Mouse (Mus musculus) adrenal gland, postnatal 10 days (tissue): ENCODE data around the gene Gpsm1. TPM values are rescaled to one million over a fixed set of nuclear protein-coding genes. Genes with fewer than 3 reads are reported as not detected.

Experiments
- DNase-seq: peaks from one replicate; pipeline ENCODE4 v3.0.0; 2021; ENCODE audit warnings: mixed read lengths
- total RNA-seq, 2 experiments: library from RNA; stranded (reverse); gene quantifications; 2 replicates each; pipeline ENCODE4 v1.2.3; 2021

Gpsm1 gene
- total RNA-seq, 2 experiments from 2014 or later: 15.7 to 19.3 TPM

DNA sequence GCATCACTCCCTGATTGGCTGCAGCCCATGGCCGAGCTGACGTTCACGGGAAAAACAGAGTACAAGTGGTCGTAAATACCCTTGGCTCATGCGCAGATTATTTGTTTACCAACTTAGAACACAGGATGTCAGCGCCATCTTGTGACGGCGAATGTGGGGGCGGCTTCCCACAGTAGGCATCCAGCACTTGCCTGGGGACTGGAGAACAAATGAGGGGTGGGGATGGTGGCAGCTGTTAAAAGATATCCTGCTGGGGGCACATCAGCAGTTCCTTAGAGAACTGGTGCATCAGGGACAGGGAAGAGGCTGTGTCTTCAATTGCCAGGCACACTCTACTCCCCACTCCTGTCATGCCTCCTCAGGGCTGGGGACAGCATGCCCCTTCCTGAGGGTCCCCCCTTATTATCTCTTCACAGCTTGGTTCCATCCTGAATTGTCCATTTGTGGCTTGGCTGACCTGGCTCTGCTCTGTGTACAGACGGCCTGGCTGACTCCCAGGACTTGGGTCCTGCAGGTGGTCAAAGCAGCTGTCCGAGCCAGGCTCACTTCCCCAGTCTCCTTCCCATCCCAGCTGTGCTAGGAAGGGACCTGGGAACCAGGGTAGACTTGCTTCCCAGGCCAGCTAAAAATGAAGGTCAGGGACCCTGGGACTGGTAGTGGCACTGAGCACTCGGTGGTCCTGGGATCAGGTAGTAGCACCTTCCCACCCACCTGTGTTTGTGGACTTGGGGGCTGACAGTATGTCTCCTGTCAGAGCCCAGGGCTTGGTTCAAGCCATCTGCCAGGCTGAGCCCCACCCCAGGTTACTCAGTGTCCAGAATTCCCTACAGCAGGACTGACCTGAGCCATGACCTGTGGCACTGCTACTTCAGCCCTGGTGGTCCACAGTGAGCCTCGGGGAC is 23.2 kb downstream of the Gpsm1 start:
- DNase-seq: no peak

DNA sequence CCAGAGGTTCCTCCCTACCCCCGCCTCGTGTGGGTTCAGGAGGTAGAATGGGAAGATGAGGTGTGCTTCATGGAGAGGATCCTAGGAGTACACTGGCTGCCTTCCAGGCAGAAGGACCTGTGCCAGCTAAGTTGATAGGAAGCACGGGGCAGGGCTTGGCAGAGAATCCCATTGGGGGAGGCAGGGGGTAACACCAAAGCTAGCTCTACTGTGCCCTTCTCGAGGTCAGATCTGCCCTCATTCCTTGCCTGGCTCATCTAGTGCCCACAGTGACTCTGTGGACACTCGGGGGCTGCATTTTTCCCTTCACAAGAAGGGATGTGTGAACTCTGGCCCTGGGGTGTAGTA is 23.9 kb downstream of the Gpsm1 start:
- DNase-seq: peak; percentile 72

DNA sequence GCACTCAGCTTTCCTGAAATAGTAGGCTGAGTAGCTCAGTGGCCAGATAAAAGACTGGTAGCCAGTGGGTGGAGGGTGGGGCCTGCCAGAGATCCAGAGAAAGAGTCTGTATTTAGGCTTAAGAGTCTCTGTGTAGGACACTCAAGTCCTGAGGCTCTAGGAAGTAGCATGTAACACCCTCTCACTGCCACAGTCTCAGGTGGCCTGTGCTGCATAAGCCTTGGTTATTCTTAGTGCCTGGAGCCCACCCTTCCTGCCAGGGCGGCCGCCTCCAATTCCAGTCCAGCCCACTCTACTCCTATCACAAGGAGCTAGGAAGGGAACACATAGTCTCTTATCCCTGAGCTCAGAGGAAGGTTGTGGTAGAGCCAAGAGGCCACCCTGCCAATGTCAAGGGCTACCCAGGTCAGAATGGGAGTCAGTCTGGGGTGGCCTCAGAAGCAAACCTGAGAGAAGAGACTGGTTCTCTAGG is 26.2 kb downstream of the Gpsm1 start:
- DNase-seq: no peak

DNA sequence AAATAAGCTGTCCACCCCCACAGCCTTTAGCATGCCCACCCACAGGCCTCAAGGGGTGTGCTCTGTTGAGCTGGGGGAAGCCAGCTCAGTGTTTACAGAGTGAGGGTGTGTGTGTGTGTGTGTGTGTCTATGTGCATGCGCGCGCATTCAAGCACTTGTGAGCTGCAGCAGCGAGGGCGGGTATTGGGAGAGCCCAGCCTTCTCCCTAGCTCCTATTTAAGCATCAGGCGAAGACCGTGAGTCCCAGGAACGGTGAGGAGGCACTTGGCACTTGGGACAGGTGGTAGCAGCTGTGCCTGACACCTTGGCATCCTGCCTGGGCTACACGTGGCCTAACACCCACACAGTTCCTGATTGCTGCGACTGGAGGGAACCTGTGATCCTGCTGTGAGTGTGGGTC is 26.7 kb downstream of the Gpsm1 start:
- peak; percentile 68 for DNase-seq

DNA sequence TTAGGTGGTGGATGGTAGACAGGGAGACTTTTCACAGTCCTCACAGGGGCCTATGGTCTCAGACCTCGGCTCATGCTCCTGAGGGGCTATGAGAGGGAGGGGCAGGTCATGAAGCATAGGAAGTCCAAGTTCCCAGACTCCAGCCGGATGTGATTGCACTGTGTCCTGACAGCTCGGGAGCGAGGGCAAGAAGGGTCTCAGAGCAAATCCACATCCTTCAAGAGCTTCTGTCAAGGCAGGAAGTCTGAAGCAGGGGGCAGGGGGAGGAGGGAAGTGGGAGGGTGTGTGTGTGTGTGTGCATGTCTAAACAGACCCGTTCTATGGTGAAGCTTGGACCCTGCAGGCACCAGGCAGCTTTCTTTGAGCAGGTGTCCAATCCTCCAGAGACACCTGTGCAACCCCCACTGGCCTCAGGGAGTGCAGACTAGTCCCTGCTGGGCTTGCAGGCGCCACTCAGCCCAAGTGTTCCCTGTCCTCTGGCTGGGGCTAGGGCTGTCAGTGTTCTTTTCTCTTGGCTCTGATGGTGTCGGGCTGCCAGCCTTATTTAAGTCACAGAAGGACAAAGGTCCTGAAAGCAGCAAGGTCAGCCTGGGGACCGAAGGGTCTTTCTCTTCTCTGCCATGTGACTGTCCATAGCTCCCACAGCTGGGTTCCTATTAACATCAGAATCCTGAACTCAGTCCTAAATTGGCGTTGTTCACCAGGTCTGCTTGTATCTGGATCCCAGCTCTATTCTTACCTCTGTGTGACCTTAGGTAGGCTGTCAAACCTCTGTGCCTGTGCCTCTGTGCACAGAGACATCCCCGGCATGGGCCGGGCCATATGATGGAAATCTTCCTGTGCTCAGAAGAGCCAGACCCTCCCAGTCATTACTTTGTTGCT is 27.5 kb downstream of the Gpsm1 start:
- no peak for DNase-seq

DNA sequence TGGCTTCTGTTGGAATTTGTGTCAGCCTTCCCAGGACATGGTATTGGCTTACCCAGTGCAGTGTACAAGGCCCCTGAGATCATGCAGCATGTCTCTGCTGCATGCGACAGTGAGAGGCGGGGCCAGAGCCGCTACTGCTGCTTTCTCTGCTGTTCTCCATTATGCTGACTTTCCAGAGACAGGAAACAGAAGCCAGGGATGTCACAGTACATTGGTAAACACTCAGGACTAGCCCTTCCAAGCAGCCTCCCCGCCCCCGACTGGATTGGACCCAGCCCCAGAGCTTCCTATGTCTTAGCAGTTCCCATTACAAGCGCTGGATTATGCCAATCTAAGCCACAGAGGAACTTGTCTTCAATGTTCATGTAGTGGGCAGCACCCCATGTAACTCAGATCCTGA is 32.9 kb downstream of the Gpsm1 start:
- DNase-seq: no peak

DNA sequence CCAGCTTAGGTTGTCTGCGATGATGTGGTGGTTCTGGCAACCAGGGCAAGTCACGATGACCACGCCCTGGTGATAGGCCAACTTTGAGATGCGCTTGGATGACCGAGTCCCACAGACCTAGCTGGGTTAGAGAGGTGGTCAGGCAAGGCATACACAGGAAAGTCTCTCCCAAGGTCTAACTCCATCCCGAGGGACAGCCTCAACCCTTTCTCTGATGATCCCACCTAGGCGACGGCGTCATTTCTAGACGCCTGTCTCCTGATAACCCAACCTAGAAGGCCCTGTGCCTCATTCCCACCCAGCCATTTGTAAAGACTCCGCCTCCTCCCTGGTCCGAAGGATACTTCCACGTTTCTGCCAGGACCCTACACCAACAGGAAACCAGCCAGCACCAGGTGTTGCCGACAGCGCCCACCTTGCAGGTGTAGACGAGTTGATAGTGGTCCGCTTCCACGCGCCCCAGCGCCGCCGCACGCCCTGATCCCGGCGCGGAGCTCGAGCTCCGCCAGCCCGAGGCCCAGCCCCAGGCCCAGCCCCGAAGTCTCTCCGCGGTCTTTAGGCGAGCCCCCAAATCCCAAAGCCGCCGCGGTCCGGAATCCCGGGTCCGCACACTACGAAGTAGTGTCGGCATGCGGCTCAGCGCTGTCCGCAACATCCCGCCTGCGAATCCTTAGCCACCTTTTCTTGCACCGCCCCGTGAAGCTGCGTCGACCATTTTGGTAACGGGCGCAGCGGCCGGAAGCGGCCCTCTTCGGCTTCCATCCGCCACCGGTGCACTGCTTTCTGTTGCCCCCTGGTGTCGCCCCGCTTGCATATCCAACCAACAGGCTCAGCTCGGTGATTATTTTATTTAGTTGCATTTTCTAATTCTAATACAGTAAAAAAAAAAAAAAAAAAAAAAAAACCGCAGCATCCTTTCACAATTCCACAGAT is 36.3 kb downstream of the Gpsm1 start, which contains the start of gene Dnlz:
TSS of gene Dnlz (minus strand) at position 753 of the 933 bp plus-strand sequence.
- peak; percentile 96 for DNase-seq

DNA sequence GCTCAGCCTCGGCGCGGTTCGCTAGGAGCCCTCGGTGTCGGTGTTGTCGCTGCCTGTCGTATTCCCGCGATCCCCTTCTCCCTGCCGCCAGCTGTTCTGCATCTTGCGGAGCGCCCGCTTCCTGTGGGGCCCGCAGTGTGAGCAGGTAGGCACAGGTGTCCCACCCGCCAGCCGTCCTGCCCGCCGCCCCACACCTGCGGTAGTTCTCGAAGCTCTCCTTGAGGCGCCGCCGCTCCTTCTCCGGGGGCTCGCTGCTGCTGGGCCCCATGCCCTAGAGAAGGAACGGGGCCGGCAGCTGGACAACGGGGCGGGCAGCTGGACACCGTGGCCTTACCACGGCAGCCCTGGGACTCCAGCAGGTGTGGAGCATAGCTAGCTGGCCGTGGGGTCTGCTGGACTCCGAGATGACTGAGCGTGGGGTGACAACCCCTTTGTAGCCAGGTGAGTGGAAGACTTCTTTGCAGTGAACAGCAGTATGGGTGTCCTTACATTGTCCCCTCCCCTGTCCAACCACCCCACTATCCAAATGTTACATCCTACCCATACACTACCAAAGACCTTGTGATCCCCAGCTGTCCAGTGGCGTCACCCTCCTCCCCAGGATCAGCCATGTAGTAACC is 37.1 kb downstream of the Gpsm1 start:
- DNase-seq: peak; percentile 56

DNA sequence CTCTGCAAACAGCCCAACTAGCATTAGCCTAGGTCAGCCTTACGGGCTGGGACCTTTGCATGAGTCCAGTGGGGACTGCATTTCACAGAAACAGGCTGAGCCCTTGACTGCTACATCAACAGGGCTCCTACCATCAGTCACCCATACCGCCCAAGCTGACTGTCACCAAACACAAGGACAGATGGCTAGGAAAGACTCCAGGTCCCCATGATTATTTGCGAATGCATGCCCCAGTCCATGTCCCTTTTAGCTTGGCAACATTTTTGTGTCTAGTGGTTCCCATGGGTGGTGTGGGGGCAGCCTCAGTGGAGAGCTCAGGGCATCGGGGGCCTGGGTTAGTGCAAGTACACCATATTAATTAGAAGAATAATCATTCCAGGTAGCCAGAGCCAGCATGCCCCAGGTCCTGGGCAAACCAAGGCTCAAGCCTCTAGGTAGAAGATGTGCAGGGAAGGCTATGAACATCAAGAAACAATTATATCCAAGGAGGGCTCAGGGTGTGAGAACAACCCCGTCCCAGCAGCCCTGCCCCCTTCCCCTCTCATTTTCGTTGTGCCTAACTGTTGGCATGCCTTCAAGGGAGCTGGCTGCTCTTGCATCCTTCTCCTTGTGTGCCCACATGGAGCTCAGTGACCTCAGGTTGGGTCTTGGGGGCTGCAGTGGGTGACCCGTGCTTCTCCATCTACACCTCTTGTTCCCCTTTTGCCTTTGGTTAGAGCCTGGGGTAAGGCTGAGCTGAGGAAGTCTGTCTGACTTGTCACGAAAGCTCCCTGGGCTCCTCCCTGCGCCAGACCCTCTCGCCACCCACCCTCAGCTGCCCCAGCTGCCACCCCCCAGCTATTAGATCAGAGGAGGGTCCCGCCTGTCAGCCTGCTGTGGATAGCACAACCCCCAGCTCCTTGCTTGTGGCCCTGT is 38.0 kb downstream of the Gpsm1 start:
- no peak for DNase-seq

DNA sequence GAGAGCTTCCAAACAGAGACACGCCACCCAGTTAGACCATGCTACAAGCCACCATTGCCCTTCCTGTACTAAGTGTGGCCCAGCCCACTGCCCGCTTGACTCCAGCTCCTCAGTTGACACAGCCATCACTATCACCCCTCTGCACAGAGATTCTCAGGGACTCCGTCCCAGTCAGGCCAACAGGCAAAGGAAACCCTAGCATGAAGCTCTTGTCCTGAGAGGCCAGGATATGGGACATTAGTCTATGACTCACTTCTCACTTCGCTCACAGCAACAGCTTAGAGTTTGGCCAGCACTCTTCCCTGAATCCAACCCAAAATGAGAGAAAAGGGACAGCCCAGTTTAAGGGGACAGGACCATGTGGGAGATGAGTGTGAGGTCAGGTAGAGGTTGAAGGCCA is 39.1 kb downstream of the Gpsm1 start:
- no peak for DNase-seq

DNA sequence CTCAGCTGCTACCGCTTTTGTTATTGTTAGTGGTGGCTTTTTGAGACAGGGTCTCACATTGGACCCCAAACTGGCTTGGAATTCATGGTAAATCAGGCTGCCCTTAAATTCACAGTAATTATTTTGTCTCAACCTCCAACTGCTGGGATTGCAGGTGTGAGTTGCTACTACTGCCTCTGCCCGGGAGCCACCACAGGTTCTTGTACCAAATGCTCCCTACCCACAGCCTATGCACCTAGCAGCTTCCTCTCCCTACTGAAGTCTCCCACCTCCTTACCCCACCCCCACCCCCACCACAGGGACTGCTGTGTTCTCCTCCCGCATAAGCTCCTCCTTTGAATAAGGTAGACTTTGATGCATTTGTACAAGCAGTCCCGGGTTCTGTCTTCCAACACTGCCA is 40.9 kb downstream of the Gpsm1 start:
- no peak for DNase-seq

DNA sequence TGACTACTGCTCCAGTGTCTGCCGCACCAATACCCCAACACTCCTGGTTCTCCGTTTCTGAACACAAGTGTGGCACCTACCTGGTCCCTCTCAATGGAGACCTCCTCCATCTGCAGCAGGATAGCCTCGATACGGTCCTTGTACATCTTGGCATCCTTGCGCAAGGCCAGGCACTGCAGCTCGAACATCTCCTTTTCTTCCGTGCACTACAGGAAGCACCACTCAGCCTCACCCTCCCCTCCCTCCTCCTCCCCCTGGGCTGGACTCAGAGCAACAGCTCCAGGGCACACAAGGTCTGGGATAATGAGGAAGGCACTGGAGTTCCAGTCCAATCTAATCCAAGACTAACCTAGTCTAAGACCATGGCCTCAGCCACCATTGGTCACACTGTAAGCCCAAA is 41.4 kb downstream of the Gpsm1 start:
- no peak for DNase-seq

DNA sequence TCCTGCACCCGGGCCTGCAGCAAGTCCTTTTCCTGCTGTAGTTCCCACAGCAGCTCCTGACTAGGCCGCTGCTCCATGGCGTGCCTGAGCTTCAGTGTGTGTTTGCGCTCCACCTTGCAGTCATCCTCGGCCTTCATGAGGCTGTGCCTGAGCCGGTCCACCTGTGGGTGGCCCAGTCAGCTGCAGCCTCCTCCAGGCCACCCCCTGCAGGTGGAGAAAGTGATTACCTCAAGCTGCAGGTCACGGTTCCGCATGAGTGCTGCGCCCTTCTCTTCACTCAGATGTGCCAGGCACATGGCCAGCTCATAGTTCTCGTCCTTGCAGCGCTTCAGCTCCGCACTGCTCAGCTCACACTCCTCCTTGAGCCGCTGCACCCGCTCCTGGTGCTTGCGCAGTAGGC is 42.2 kb downstream of the Gpsm1 start:
- no peak for DNase-seq

DNA sequence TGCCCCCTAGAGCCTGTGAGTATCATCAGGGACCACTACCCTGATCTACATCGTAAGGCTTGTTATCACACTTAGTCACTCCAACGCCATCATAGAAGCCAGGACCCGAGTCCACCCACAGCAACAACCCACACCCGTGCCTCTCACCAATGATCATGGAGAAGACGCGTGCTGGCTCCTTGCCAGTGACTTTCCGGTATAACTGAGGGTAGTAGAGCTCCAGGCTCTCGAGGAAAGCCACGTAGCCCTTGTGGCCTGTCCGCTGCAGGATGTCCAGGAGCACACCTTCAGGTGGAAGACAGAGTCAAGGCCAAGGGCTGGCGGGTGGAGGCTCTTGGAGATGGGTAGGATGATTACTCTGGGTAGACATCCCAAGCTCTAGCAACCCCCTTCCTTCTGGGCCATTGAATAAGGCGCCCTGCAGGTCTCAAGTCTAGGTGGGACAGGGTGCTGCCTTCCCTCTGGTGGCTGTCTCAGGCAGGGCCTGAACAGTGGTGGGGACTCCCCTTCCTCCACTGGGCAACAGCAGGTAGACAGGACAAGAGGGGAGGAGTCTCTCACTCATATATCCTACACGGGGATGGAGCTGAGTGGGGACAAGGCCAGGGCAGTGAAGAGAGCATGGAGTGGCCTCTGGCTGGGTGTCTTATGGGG is 43.5 kb downstream of the Gpsm1 start:
- no peak for DNase-seq

DNA sequence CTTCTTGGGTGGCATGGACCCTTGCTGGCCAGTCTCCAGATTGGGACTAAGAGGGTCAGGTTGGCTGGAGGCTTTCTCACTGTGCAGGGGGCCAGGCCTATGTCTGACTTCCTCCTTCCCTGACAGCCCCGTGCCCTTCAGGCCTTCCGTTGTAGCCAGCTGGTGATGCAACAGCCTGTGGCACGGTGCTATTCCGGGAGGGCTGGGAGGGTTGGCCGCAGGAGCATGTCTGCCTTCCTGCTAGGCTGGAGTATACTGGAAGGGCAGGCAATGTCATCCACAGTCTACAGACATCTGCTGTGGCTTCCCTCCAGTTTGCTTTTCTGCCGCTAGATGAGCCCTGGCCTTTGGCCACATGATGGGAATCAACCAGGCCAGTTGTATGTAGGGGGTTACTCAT is 44.7 kb downstream of the Gpsm1 start:
- no peak for DNase-seq

DNA sequence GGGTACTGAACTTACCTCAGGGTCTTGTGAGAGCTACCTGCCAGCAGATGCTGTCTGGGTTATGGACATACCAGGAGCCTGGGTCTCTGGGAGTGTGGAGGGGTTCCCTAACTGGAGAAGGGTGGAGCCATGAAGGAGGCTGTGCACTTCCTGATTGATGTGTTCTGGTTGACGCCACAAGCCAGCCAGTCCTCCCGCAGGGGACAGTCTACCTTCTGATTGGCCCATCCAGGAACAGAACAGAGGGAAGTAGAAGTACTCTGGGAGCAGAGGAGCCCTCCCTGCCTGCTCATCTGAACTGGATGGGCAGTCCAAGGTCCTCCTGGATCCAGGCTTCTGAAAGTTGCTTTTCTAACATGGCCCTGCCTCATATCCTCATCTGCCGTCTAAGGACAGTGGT is 45.5 kb downstream of the Gpsm1 start, which contains the start of gene Card9:
TSS of gene Card9 (minus strand) at position 147 of the 400 bp plus-strand sequence.
- no peak for DNase-seq

DNA sequence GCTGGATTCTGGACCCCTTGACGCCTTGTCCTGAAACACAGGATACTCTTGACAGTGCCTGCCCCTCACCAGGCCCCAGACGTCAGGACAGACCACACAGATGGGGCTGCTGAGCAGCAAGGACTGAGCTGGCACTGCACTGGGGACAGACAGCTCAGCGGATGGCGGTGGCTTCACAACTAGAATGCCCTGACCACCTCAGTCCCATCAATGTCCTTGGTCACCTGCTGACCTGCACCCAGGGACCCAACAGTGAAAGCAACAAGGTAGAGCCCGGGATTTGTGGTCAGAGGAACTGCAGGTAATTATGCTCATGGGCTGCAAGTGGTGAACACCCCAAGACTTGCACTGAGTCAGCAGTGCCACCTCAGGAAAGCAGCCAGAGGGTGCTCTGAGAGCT is 47.7 kb downstream of the Gpsm1 start:
- no peak for DNase-seq

DNA sequence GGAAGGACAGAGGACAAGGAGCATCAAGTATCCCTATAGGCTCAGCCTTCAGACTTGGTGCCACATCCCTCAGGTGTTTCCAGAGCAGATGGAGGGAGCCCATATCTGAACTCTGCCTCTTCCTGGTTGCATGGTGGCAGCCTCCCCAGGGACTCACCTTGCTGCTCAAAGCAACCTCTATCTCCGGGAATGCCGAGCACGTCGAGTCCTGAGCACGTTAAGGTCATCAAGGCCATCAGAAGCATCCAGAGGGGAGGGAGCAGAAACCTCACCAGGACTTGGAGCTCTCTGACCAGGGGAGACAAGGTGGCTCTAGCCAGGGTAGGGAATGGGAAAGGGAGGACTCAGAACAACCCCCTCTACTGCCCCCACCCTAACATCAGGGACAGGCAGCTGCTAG is 48.2 kb downstream of the Gpsm1 start:
- no peak for DNase-seq

DNA sequence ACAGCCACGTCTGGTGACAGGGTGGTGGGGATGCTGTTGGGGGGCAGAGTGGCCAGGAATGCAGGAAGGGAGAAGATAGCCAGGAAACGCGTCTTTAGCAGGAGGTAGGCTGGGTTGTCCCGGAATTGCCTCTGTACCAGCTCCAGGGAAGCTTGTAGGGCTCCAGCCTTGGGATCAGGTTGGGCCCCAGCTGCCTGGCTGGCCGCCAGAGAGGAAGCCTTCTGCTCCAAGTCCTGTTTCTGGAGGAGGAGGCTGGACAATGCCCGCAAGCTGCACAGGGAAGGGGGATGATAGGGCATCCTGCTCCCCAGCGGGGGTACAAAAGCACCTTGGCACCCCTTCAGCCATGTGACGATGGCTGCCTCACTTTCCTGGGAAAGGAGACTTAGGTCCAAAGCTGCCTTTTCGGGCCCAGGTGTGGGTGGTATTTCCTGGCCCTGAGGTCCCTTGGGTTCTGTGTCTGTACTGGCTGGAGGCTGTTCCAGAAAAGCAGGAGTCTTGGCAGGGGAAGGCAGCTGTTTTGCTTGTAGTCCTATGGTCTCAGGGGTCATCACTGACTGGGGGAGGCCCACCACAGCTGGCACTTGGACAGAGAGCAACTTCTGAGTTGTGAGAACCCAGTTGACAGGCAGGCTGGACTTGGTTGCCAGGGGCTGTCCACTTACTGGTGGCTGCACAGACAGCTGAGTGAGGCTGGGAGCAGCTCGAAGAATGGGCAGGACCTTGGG is 49.6 kb downstream of the Gpsm1 start:
- DNase-seq: peak; percentile 90
